Mouse (Mus musculus) bone marrow macrophage, adult 2 months (primary cell): ENCODE measurements around the gene Duxbl1.
"Not testable (repeated sequence)": the region's sequence is repeated elsewhere in the genome, so short reads cannot be mapped to it uniquely, and the experiment has no call there.

Experiments used
- CTCF ChIP-seq: IDR thresholded peaks from 2 replicates; pipeline ENCODE4 v1.5.1; 2012; ENCODE audit warnings: low read depth, mild to moderate bottlenecking, low read length, moderate library complexity
- POLR2A ChIP-seq: IDR thresholded peaks from 2 replicates; pipeline ENCODE4 v1.6.1; 2012; ENCODE audit warnings: mild to moderate bottlenecking, low read depth, low read length, borderline replicate concordance

DNA sequence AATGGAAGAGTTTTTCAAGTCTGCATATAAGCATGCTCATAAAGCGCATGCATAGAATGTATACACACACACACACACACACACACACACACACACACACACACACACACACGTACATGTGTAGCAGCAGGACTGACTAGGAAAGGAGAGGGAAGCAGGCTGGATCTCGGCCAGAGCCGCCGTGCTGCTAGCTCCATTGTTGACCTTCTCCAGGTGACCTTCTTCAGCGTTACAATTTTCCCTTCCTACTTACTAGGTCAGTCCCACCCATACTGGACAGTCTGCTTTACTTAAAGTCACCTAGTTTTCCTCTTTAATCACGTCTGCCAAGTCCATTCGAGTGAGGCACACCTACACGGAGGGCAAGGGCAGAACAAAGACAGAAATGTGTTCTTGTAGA is 3.5 kb downstream of the Duxbl1 start:
- TF ChIP-seq POLR2A, CTCF: not testable (repeated sequence)
